In the genomic region with DNA sequence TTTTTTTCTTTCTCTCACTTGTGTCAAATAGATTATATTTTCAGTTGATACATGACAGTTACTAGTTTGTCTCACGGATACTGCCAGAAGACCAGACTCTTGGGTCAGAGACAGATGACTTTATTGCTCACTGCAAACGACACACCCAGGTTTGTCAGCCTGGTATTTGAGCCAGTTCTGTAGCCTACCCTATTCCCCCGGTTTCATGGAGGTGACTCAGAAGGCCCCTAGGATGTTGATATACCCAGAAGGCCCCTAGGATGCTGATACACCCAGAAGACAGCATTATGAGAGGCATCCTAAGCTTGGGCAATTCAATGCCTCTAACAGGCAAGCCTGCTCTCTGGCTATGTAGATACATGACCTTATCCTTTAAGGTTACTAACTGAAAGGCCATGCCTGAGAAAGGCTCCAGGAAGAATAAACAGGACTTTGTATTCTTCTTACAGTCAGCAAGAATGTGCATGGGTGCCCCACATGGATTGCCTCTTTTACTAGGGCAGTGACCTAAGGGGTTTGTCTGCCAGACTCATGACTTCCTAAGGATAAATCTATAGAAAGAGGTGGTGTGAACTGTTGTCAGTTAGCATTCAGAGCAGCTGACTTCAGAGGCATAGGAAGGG, we compare ENCODE assay signal across 14 mouse cellular contexts. TPM values are rescaled to one million over a fixed set of nuclear protein-coding genes. Genes with fewer than 3 reads are reported as not detected.
"Had no signal": no experiment of that assay in that cellular context is flagged by ENCODE, and none has a peak within 500 bp of the region (broad histone marks: within the 10 kb centered on the region; RNA-seq: fewer than 3 reads in every experiment).

No protein-coding gene starts in this region.

- H3K4me2 ChIP-seq: limb, embryonic 13.5 days; liver, embryonic 13.5 days; midbrain, embryonic 13.5 days; neural tube, embryonic 13.5 days; stomach, embryonic 15.5 days had no signal

- H3K4me3 ChIP-seq: limb, embryonic 13.5 days; liver, embryonic 13.5 days; midbrain, embryonic 13.5 days; neural tube, embryonic 13.5 days; stomach, embryonic 15.5 days had no signal

- DNase-seq: kidney, adult 8-10 months; kidney, postnatal 25 days; layer of hippocampus, adult 9-11 months; layer of hippocampus, postnatal 36 days; liver, embryonic 13.5 days; lung, adult 18-20 months; retina, postnatal 1 day; right cerebral cortex, postnatal 4 days had no signal

- ATAC-seq: inflammation-experienced regulatory T-cells, adult 6 months; midbrain, embryonic 13.5 days had no signal

- H3K27ac ChIP-seq: limb, embryonic 13.5 days; liver, embryonic 13.5 days; midbrain, embryonic 13.5 days; neural tube, embryonic 13.5 days; stomach, embryonic 15.5 days had no signal

- H3K9ac ChIP-seq: limb, embryonic 13.5 days; liver, embryonic 13.5 days; midbrain, embryonic 13.5 days; neural tube, embryonic 13.5 days; stomach, embryonic 15.5 days had no signal

- H3K9me3 ChIP-seq: limb, embryonic 13.5 days; liver, embryonic 13.5 days; midbrain, embryonic 13.5 days; neural tube, embryonic 13.5 days; stomach, embryonic 15.5 days had no signal

- H3K27me3 ChIP-seq: limb, embryonic 13.5 days; liver, embryonic 13.5 days; midbrain, embryonic 13.5 days; neural tube, embryonic 13.5 days; stomach, embryonic 15.5 days had no signal

- H3K36me3 ChIP-seq: limb, embryonic 13.5 days; liver, embryonic 13.5 days; midbrain, embryonic 13.5 days; neural tube, embryonic 13.5 days; stomach, embryonic 15.5 days had no signal

RNA-seq across cellular contexts. Expression of a gene that starts 8.1 kb away (rescaled TPM):
- total RNA-seq: megakaryocyte progenitor cell, adult 5-6 weeks had no signal
